Mouse (Mus musculus) adrenal gland, postnatal 36 days (tissue): Measurements from ENCODE around the gene Hmg20a. TPM values are rescaled to one million over a fixed set of nuclear protein-coding genes. Genes with fewer than 3 reads are reported as not detected.
A peak's percentile ranks its signal among the peaks of the same experiment; 100 is the strongest.
"Not testable (repeated sequence)": the region's sequence is repeated elsewhere in the genome, so short reads cannot be mapped to it uniquely, and the experiment has no call there.

Experiments
- DNase-seq, 2 experiments: peaks; one replicate each; pipeline ENCODE4 v3.0.0; 2021; ENCODE audit warnings: mixed read lengths in 1 of 2
- long read RNA-seq, 2 experiments: library from polyadenylated mRNA; stranded (forward); transcript quantifications; one replicate each; pipeline ENCODE4 v2.0.0; 2021; ENCODE audit warnings: borderline sequencing depth in 2 of 2
- total RNA-seq, 2 experiments: library from RNA; stranded (reverse); gene quantifications; 2 replicates each; pipeline ENCODE4 v1.2.3; 2021

The Hmg20a gene
- 10 to 100 TPM; 37.8 to 38.6 TPM for total RNA-seq
- long read RNA-seq, experiment 1, partial matches to known transcripts: 19 of 28 reads
- long read RNA-seq, experiment 1, other reads (novel, unspliced or antisense): 8 of 28 reads
- long read RNA-seq, experiment 2, partial matches to known transcripts: 0 of 9 reads
- long read RNA-seq, experiment 2, other reads (novel, unspliced or antisense): 7 of 9 reads

- peak; percentile 100 for DNase-seq
Measured at GRCm38 (mm10) chr9:56417948-56418737, at the start of gene Hmg20a, which contains the start of gene Peak1. Hmg20a (plus strand) TSS chr9:56418609. Peak1 (minus strand) TSS chr9:56418067.

- DNase-seq: peak in 1 of 2 experiments; percentile 6
Measured at GRCm38 (mm10) chr9:56368814-56369213, 49.6 kb upstream of the Hmg20a start.

GRCm38 (mm10) chr9:56370710-56371109, 47.7 kb upstream of the Hmg20a start:
- DNase-seq: peak; percentile 33 to 40

- DNase-seq: peak; percentile 14 to 60
Measured at GRCm38 (mm10) chr9:56374401-56374800, 44.0 kb upstream of the Hmg20a start.

GRCm38 (mm10) chr9:56382786-56383185, 35.6 kb upstream of the Hmg20a start:
- no peak for DNase-seq

- DNase-seq: peak; percentile 36 to 46
Measured at GRCm38 (mm10) chr9:56392857-56393256, 25.6 kb upstream of the Hmg20a start.

- no peak for DNase-seq
Measured at GRCm38 (mm10) chr9:56396306-56396705, 22.1 kb upstream of the Hmg20a start.

GRCm38 (mm10) chr9:56404619-56405018, 13.8 kb upstream of the Hmg20a start:
- DNase-seq: no peak

- no peak for DNase-seq
Measured at GRCm38 (mm10) chr9:56409928-56410327, 8.5 kb upstream of the Hmg20a start.

- no peak for DNase-seq
Measured at GRCm38 (mm10) chr9:56412716-56413115, 5.7 kb upstream of the Hmg20a start.

- no peak for DNase-seq
Measured at GRCm38 (mm10) chr9:56414322-56414721, 4.1 kb upstream of the Hmg20a start.

GRCm38 (mm10) chr9:56415393-56415792, 3.0 kb upstream of the Hmg20a start:
- DNase-seq: no peak

GRCm38 (mm10) chr9:56415935-56416607, 2.3 kb upstream of the Hmg20a start:
- no peak for DNase-seq

- peak; percentile 90 to 94 for DNase-seq
Measured at GRCm38 (mm10) chr9:56417415-56417947, 928 bp upstream of the Hmg20a start.

GRCm38 (mm10) chr9:56418738-56419239, 380 bp downstream of the Hmg20a start:
- peak; percentile 78 to 82 for DNase-seq

GRCm38 (mm10) chr9:56420236-56420635, 1.8 kb downstream of the Hmg20a start:
- no peak for DNase-seq

- DNase-seq: no peak
Measured at GRCm38 (mm10) chr9:56420892-56421601, 2.6 kb downstream of the Hmg20a start.

GRCm38 (mm10) chr9:56421991-56422390, 3.6 kb downstream of the Hmg20a start:
- no peak for DNase-seq

- DNase-seq: no peak
Measured at GRCm38 (mm10) chr9:56424861-56425260, 6.5 kb downstream of the Hmg20a start.

GRCm38 (mm10) chr9:56435821-56436526, 17.6 kb downstream of the Hmg20a start:
- DNase-seq: no peak

GRCm38 (mm10) chr9:56437300-56437892, 19.0 kb downstream of the Hmg20a start:
- not testable (repeated sequence) for DNase-seq
